Mouse (Mus musculus) cerebellum, postnatal 36 days (tissue): ENCODE data around the gene Mcat.

Source experiments
- DNase-seq, 2 experiments: peaks; one replicate each; pipeline ENCODE4 v3.0.0; 2021 to 2022; ENCODE audit warnings: mixed read lengths in 2 of 2

Gene Mcat

GRCm38 (mm10) chr15:83500352-83500751 lies 63.2 kb downstream of the Mcat start:
- no peak for DNase-seq

GRCm38 (mm10) chr15:83499211-83499755 lies 64.3 kb downstream of the Mcat start:
- no peak for DNase-seq

- no peak for DNase-seq
Measured at GRCm38 (mm10) chr15:83497299-83497698, 66.3 kb downstream of the Mcat start.
